Mouse (Mus musculus): ENCODE measurements around the gene Atp1b4. TPM values are rescaled to one million over a fixed set of nuclear protein-coding genes. Genes with fewer than 3 reads are reported as not detected.

Atp1b4 gene
- polyA plus RNA-seq, 1 experiment from 2014 or later, result 0.20 TPM

Other genes starting within 250 kb of the Atp1b4 start
- not detected in 2 replicates for gene Rhox10, start 249.7 kb upstream of the Atp1b4 start, polyA plus RNA-seq (2015; fragmentation: Nextera tagmentation; extraction: Ambion mirVana)
- gene Rhox11, start 231.0 kb upstream of the Atp1b4 start, polyA plus RNA-seq (2015; fragmentation: Nextera tagmentation; extraction: Ambion mirVana), result not detected in 2 replicates
- gene Rhox12, start 205.3 kb upstream of the Atp1b4 start, polyA plus RNA-seq (2015; fragmentation: Nextera tagmentation; extraction: Ambion mirVana), result not detected in 2 replicates
- gene Rhox13, start 195.0 kb upstream of the Atp1b4 start, polyA plus RNA-seq (2015; fragmentation: Nextera tagmentation; extraction: Ambion mirVana), result not detected in 2 replicates
- gene Zbtb33, start 126.4 kb upstream of the Atp1b4 start, polyA plus RNA-seq (2015; fragmentation: Nextera tagmentation; extraction: Ambion mirVana), result 2.0 and 2.2 TPM in 2 replicates
- 26.8 and 27.6 TPM in 2 replicates for gene Tmem255a, start 63.7 kb upstream of the Atp1b4 start, polyA plus RNA-seq (2015; fragmentation: Nextera tagmentation; extraction: Ambion mirVana)
- gene Lamp2, start 140.3 kb downstream of the Atp1b4 start, polyA plus RNA-seq (2015; fragmentation: Nextera tagmentation; extraction: Ambion mirVana), result 133 and 143 TPM in 2 replicates